Mouse (Mus musculus) limb, embryonic 11.5 days (tissue): ENCODE data around the gene Pgk1. TPM values are rescaled to one million over a fixed set of nuclear protein-coding genes. Genes with fewer than 3 reads are reported as not detected.
"Not testable (repeated sequence)": the region's sequence is repeated elsewhere in the genome, so short reads cannot be mapped to it uniquely, and the experiment has no call there.

Experiments used
- ATAC-seq: fragments of 200-750 bp; cut with Nextera tagmentation; 2 replicates; pipeline ENCODE4 v1.8.0; 2017; ENCODE audit warnings: low read depth; ENCODE audit not compliant: insufficient number of reproducible peaks, low FRiP score, low TSS enrichment
- DNase-seq: peaks from one replicate; pipeline ENCODE4 v3.0.0-alpha.2; 2015; ENCODE audit warnings: low spot score
- H3K27ac ChIP-seq: fragments of 300-500 bp; sonication (generic); replicated peaks from 2 replicates; pipeline ENCODE4 v1.5.1; 2014; ENCODE audit warnings: low read depth, mild to moderate bottlenecking, low read length
- H3K27me3 ChIP-seq: fragments of 300-500 bp; sonication (generic); 2 replicates; pipeline ENCODE4 v1.6.1; 2014; ENCODE audit warnings: mild to moderate bottlenecking, low read length, mixed read lengths; ENCODE audit not compliant: control insufficient read depth, insufficient read depth
- H3K36me3 ChIP-seq: fragments of 300-500 bp; sonication (generic); 2 replicates; pipeline ENCODE4 v1.6.1; 2014; ENCODE audit warnings: mild to moderate bottlenecking, low read length, moderate library complexity, mixed read lengths; ENCODE audit not compliant: control insufficient read depth, insufficient read depth
- H3K4me1 ChIP-seq: fragments of 300-500 bp; sonication (generic); 2 replicates; pipeline ENCODE4 v1.6.1; 2014; ENCODE audit warnings: low read length, mixed read lengths; ENCODE audit not compliant: control insufficient read depth, insufficient read depth
- H3K4me2 ChIP-seq: fragments of 300-500 bp; sonication (generic); 2 replicates; pipeline ENCODE4 v1.6.1; 2014; ENCODE audit warnings: low read depth, mild to moderate bottlenecking, moderate library complexity; ENCODE audit not compliant: severe bottlenecking
- H3K4me3 ChIP-seq: fragments of 300-500 bp; sonication (generic); 2 replicates; pipeline ENCODE4 v1.5.1; 2014; ENCODE audit warnings: low read depth, low read length
- H3K9ac ChIP-seq: fragments of 300-500 bp; sonication (generic); 2 replicates; pipeline ENCODE4 v1.6.1; 2014; ENCODE audit warnings: mild to moderate bottlenecking, low read length
- H3K9me3 ChIP-seq: fragments of 300-500 bp; sonication (generic); 2 replicates; pipeline ENCODE4 v1.6.1; 2016; ENCODE audit warnings: low read length; ENCODE audit not compliant: control insufficient read depth
- WGBS: fragments of 180-500 bp; shearing (Covaris S2); extraction: QIAGEN DNeasy Blood & Tissue Kit; methylation state at CpG from one replicate; pipeline ENCODE4 v1.1.7; 2014; 5-methylcytosine and 5-hydroxymethylcytosine counted together
- polyA plus RNA-seq: library from polyadenylated mRNA; unstranded; fragments of >200 nt; fragmentation: Nextera tagmentation; extraction: Ambion mirVana; gene quantifications from 2 replicates; pipeline ENCODE4 v1.2.1, GENCODE M21; 2014

Pgk1 gene
- polyA plus RNA-seq, 1 experiment from 2014 or later, result 465 TPM

DNA sequence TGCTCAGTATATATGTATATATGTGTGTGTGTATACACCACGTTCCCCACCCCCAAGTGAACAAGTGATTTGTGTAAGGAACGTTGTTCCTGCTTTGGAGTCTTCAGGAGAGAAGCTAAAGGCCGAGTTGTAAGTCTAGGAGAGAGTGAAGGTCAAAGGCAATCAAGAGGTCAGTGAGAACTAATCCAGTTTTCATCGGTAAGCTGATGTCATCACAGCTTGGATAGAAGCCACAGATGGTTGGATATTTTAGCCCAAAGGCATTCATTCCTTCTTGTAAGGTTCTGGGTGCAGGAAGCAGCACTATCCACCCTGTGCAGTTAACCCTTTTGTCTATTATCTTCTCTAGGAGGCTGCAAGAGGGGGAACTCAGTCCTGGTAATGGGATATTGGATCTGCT is 3.2 kb downstream of the Pgk1 start:
- Histone ChIP-seq H3K9ac (no peak overlapping the region), H3K27ac (no peak overlapping the region), H3K4me1 (no peaks in the 10 kb centered on the region), H3K4me3 (no peak overlapping the region), H3K9me3 (no peaks in the 10 kb centered on the region), H3K36me3 (0 out of 2 replicates have a peak, but pooled peaks cover 3% of the 10 kb centered on the region), H3K4me2 (peak overlapping the region; percentile 24; the same call in 1 of the 2 replicates), H3K27me3 (no peaks in the 10 kb centered on the region)
- ATAC-seq (no peak), DNase-seq (no peak)
- WGBS, result 54% methylated on average over 4 of the region's 4 CpGs

DNA sequence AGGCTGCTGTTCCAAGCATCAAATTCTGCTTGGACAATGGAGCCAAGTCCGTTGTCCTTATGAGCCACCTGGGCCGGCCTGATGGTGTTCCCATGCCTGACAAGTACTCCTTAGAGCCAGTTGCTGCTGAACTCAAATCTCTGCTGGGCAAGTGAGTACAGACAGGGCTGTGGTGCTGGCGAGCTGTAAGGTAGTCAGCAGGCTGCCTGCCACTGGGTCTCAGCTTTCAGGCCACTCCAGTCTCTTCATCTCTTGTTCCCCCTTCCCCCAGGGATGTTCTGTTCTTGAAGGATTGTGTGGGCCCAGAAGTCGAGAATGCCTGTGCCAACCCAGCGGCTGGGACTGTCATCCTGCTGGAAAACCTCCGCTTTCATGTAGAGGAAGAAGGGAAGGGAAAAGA is 7.5 kb downstream of the Pgk1 start:
- not testable (repeated sequence) for H3K9ac ChIP-seq, DNase-seq, H3K4me3 ChIP-seq, H3K4me1 ChIP-seq, H3K9me3 ChIP-seq, ATAC-seq, H3K4me2 ChIP-seq, H3K27ac ChIP-seq, H3K27me3 ChIP-seq
- peaks cover 11% of the 10 kb centered on the region; the same call in 1 of the 2 replicates for H3K36me3 ChIP-seq
- 88% methylated on average over 3 of the region's 6 CpGs for WGBS

DNA sequence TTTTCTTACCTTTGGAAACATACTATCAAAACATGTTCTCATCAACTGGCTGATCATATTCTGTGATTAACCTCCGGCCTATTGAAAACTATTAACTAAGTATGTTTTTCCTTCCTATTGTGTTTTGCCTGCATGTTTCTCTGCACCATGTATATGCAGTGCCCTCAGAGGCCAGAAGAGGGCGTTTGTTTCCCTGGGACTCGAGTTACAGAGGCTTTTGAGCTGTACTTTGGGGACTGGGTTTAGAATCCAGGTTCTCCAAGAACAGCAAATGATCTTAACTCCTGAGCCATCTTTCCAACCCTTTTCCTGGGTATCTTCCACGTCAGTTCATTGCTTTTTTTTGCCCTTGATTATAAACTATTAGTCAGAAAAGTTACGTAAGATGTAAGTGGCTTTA is 10.4 kb downstream of the Pgk1 start:
- Histone ChIP-seq H3K4me1 (no peaks in the 10 kb centered on the region), H3K4me2 (no peak overlapping the region), H3K27me3 (no peaks in the 10 kb centered on the region), H3K36me3 (peaks cover 11% of the 10 kb centered on the region; the same call in 1 of the 2 replicates), H3K4me3 (no peak overlapping the region), H3K27ac (no peak overlapping the region), H3K9me3 (no peaks in the 10 kb centered on the region), H3K9ac (no peak overlapping the region)
- DNase-seq, result peak; percentile 28
- WGBS, result 61% methylated on average over 5 of the region's 5 CpGs
- no peak for ATAC-seq

DNA sequence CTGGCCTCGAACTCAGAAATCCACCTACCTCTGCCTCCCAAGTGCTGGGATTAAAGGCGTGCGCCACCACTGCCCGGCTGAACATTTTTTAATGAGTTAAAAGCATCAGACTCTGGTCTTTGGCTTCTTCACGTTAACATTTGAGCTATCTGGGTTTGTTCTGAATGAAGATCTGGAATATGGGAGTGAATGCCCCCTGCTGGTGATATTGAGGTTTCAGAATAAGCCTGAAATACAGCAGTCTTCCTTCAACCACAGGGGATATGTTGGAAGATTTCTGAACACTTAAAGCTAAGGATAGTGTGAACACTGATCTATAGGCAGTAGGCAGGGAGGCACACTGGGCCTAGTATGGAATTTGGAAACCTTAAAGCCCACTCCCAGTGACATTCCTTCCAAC is 12.0 kb downstream of the Pgk1 start:
- Histone ChIP-seq H3K27ac (no peak overlapping the region), H3K4me2 (no peak overlapping the region), H3K4me1 (no peaks in the 10 kb centered on the region), H3K9ac (no peak overlapping the region), H3K27me3 (no peaks in the 10 kb centered on the region), H3K4me3 (no peak overlapping the region), H3K9me3 (no peaks in the 10 kb centered on the region), H3K36me3 (peaks cover 9% of the 10 kb centered on the region; the same call in 1 of the 2 replicates)
- ATAC-seq (no peak), DNase-seq (no peak)
- 89% methylated on average over 5 of the region's 5 CpGs for WGBS

DNA sequence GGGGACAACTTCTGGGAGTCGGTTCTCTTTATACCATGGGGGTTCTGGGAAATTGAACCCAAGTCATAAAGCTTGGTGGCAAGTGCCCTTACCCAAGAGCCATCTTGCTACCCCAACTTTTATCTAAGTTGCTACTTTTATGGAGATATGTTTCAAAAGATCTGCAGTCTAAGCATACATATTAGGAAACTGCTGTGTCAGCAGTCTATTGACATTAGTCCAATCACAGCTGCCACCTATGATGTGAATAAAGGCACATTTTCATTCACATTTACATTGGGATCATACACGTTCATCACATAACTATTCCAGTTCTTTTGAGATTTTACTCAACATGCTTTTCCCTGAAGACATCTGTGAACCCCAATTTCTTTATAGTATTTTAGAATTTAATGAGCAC is 22.2 kb downstream of the Pgk1 start:
- no peak for ATAC-seq
- H3K4me2 ChIP-seq, result no peak overlapping the region
- no peaks in the 10 kb centered on the region for H3K4me1 ChIP-seq
- WGBS, result 91% methylated on average over 2 of the region's 2 CpGs
- no peak overlapping the region for H3K9ac ChIP-seq
- no peaks in the 10 kb centered on the region for H3K27me3 ChIP-seq
- H3K4me3 ChIP-seq, result no peak overlapping the region
- no peaks in the 10 kb centered on the region for H3K9me3 ChIP-seq
- H3K36me3 ChIP-seq, result no peaks in the 10 kb centered on the region
- no peak overlapping the region for H3K27ac ChIP-seq
- DNase-seq, result no peak

DNA sequence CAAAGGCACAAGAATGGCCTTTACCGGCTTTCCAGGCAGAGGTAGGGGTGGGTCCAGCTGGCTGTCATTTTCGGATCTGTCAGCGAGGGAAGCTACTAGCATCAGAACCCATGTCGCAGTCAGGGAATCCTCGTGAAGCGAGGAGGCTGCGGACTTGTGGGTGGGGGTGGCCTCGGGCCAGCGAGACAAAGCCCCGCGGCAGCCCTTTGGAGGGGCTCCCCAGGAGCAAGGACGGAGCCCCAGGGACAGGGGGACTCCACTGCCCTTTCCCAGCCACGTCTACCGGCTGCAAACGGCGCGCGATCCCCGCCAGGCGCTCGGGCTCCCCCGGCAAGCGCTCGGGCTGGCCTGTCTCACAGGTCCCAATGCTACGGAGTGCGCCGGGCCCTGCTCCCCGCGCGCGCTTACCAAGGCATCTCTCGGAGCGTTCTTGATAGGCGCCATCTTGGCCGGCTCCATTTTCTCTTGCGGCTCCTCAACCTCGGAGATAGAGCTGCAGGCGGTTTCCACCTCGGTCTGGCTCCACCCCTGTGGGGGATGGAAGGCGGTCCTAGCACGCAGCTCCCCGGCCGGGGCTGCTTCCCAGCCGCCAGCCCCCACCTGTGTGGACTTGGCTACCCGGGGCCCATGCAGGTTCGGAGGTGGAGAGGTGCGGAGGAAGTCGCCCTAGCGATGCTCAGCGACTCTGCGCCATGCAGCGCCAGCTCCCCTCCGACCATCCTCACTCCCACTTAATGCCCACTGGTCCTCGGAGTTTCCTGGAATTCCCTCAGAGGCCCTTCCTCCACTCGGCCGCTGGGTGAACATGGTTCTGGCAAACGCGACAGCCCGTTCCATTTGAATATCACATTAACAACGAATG is 32.5 kb downstream of the Pgk1 start:
- Histone ChIP-seq H3K4me1 (no peaks in the 10 kb centered on the region), H3K9me3 (no peaks in the 10 kb centered on the region), H3K9ac (peak overlapping the region; percentile 64), H3K4me3 (peak overlapping the region; percentile 52), H3K27ac (no peak overlapping the region), H3K27me3 (no peaks in the 10 kb centered on the region), H3K36me3 (no peaks in the 10 kb centered on the region), H3K4me2 (peak overlapping the region; percentile 50)
- 26% methylated on average over 60 of the region's 60 CpGs for WGBS
- DNase-seq (peak; percentile 72), ATAC-seq (peak; percentile 95)

DNA sequence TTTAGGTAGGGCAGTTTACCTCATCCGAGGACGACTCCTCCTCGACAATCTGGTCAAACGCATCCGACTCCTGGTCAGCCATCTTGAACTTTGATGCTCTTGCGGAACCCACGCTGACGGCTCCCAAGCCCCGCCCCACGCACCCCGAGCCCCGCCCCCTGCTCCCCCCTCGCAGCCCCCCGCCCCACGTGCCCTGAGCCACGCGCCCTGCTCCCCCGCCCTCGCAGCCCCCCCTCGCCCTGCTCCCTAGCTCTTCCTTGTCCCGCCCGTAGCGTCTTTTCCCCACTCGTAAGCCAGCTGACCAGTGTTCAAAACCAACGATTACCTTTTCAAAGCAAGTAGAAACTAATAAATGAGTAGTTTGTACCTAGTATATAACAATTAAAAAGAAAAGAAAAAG is 34.2 kb downstream of the Pgk1 start, which contains the start of gene Taf9b:
Taf9b (minus strand) TSS at position 101 of the 400 bp plus-strand sequence.
- Histone ChIP-seq H3K36me3 (no peaks in the 10 kb centered on the region), H3K27ac (no peak within 1 kb of the TSS), H3K9me3 (no peaks in the 10 kb centered on the region), H3K4me1 (no peaks in the 10 kb centered on the region), H3K9ac (no peak within 1 kb of the TSS), H3K4me3 (peak within 1 kb of the TSS; percentile 52; the same call in 1 of the 2 replicates), H3K27me3 (no peaks in the 10 kb centered on the region), H3K4me2 (peak within 1 kb of the TSS; percentile 50)
- ATAC-seq (no peak), DNase-seq (no peak)
- 85% methylated on average over 22 of the region's 25 CpGs for WGBS
